Mouse (Mus musculus) left cerebral cortex, postnatal 4 days (tissue): ENCODE results near the gene Vps53. TPM values are rescaled to one million over a fixed set of nuclear protein-coding genes. Genes with fewer than 3 reads are reported as not detected.

Experiments used
- DNase-seq: peaks from one replicate; pipeline ENCODE4 v3.0.0-alpha.2; 2022
- intact Hi-C: fragments of 180-260 bp; cut with DNase I; formaldehyde crosslinking; loops from one replicate; pipeline ENCODE4 v1.15.1; 2025
- total RNA-seq, 2 experiments: library from RNA; stranded (reverse); gene quantifications; 2 replicates each; pipeline ENCODE4 v1.2.3; 2021

Gene Vps53
- total RNA-seq, 2 experiments from 2014 or later: 75.1 to 86.2 TPM

DNA sequence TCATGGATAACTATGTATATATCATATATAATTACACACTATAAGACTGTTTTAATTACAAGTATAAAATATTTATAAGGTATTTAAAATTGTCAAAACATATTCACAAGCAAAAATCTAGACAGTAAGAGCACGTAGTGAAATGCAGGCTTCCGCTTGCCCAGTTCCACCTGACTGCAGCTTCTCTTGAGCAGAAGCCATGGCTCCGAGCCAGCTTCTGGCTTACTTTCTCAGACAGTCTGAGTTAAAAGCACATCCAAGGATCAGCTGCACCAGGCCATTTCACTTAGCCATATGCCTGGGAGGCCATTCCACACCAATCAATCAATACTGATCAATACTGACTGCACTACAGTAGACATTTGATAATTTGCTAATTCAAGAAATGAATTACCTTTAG, 10.5 kb downstream of the Vps53 start:
- peak; percentile 57 for DNase-seq
- intact Hi-C loops: loop anchor here (5.0 to 10.0 kb wide), 2 partner anchors 82 to 384 kb away; no protein-coding TSS in a partner anchor

DNA sequence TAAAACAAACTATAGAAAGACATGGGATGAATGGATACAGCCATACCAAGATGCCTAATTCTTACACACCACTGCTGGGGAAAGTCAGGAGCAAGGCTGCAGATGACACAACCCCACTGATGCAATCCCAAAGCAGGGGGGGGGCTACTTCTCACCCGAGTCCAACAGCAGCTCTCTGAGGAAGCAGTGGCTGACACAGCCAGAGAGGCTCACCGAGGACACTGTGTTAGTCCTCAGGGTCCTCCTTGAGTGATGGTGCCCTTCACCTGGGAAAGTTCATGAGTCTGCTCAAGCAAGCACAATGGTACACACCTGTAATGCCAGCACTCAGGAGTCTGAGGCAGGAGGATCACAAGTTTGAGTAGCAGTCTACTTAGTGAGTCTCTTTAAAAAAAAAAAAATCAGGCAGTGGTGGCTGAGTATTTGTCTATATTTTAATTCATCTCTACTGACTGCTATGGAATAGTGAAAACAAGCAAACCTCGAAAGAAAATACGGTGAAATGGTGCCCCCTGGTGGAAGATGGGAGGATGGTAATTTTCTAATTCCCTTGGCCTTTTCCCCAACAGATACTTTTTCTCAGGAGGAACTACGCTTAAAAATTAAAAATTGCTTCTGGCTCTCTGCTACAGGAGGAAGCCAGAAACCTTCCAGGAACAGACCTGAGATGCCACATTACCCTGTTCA, 12.2 kb downstream of the Vps53 start:
- intact Hi-C loops: loop anchor here (5.0 to 10.0 kb wide), 2 partner anchors 80 to 382 kb away; no protein-coding TSS in a partner anchor
- DNase-seq: peak; percentile 61

DNA sequence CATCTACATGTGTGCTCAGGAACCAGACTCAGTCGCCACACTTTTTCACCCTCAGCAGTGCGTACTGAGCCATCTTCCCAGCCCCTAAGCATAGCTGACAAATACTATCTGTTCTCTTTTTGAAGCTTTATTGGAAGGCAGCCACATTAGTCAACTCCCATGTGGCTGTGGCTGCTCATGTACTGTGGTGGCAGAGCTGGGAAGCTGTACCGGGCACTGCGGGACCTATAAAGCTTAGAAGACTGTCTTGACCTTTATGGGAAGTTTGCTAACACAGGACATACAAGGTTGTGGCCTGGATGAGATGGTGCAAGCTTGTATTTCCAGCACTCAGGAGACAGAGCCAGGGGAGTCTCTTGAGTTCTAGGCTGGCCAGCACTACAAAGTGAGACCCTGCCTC, 12.8 kb downstream of the Vps53 start:
- intact Hi-C loops: loop anchor here (5.0 to 10.0 kb wide), 2 partner anchors 79 to 382 kb away; no protein-coding TSS in a partner anchor
- DNase-seq: no peak

- no peak for DNase-seq
- intact Hi-C loops: loop anchor here (10.0 kb wide), 1 partner anchor 375 kb away; no protein-coding TSS in a partner anchor
Measured at GRCm38 (mm10) chr11:76160251-76160650, 19.2 kb downstream of the Vps53 start.

- intact Hi-C loops: no loop called here
- no peak for DNase-seq
Measured at GRCm38 (mm10) chr11:76158375-76158774, 21.1 kb downstream of the Vps53 start.

GRCm38 (mm10) chr11:76154861-76155260, 24.6 kb downstream of the Vps53 start:
- no peak for DNase-seq
- intact Hi-C loops: no loop called here

- intact Hi-C loops: no loop called here
- DNase-seq: no peak
Measured at GRCm38 (mm10) chr11:76154200-76154599, 25.2 kb downstream of the Vps53 start.

DNA sequence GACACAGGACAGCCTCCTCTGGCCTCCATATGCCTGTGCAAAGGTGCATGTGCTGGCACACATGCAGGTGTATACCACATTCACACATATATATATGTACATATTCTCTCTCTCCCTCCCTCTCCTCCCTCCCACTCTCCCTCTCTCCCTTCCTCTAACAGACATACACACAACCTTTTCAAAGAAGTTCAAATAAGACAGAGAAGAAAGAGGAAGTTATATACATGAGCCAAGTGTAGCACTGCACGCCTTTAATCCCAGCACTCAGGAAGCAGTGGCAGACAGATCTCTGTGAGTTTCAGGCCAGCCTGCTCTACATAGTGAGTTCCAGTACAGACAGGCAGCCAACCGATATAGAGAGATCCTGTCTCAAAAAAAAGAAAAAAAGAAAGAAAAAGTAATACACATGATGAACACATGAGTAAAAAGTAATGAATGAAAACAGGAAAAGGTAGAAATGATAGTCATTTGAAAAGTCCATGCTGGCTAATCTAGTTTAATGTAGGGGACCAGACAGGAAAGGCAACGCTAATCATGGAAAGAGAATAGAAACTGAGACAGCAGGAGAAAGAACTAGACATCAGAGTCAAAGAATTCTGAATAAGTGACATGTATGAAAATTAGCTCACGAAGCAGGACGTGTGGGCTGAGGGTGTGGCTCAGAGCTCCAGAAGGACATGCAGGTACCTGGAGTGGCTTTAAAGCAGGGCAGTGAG, 26.1 kb downstream of the Vps53 start:
- DNase-seq: no peak
- intact Hi-C loops: no loop called here

GRCm38 (mm10) chr11:76150980-76151379, 28.5 kb downstream of the Vps53 start:
- intact Hi-C loops: no loop called here
- no peak for DNase-seq

- DNase-seq: no peak
- intact Hi-C loops: no loop called here
Measured at GRCm38 (mm10) chr11:76148055-76149008, 31.1 kb downstream of the Vps53 start.

DNA sequence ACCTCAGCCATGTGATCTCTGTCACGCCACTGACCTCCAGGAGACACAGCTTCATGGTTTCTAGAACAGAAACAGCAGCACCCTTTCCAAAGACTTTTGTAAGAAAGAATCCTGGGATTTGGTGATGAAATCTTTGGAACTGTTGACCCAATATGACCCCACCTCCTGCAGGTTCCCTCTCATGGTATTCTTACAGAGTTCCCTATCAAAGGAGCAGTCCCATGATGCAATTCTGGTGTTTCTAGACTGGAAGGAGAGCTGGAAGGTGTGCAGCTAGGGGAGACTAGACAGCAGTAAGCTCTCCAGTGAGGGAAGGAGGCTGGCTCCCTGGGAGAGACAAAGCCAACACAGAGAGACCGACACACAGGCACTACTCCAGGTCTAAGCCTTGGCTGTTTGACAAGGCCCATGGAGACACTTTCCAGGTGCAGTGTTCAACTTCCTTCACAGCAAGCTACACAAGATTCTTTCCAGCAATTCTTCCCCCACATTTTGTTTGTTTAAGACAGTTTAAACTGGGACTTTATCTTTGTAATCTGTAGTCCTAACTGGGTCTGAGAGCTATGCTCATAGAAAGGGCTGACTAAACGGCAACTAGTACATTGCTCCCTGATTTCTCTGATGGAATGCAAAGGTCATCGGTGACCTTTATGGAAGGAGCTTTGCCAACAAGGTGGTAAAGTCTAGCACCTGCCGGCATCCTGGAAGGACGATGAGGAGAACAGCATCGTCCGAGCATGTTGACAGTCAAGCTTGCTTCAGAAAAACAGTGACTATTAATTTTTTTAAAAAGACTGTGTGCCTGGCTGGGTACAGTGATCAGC, 33.0 kb downstream of the Vps53 start:
- no peak for DNase-seq
- intact Hi-C loops: no loop called here

- no peak for DNase-seq
- intact Hi-C loops: no loop called here
Measured at GRCm38 (mm10) chr11:76145169-76145568, 34.3 kb downstream of the Vps53 start.

DNA sequence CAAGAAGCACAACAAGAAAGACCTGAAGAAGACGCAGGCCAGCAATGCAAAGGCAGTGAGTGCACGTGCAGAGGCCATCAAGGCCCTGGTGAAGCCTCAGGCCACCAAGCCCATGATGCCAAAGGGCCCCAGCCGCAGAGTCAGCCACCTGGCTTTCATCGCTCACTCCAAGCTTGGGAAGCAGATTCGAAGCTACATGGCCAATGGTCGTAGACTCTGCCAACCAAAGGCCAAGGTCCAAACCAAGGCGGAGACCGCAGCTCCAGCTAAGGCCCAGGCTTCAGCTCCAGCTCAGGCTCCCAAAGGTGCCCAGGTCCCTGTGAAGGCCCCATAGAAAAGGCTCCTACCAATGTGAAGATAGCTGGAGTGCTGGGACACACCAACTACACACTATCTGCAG, 35.1 kb downstream of the Vps53 start:
- DNase-seq: no peak
- intact Hi-C loops: no loop called here

DNA sequence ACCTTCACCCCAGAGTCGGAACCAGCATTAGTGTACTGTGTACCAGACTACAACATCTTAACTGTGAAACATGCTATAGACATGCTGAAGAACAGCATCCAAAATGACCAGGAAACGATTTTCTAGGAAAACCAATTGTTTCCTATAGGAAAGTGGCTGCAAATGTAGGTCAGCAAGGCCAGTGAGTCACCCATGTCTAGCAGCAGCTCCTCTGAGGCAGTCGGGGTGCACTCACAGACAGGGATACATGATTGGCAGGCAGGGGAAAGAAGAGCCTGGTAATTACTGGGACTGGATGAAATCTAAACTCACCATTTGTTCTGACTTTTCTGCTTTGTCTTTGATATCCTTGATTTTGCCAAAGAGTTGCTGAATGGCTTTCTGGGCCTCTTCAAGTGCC, 41.5 kb downstream of the Vps53 start:
- DNase-seq: no peak
- intact Hi-C loops: no loop called here

GRCm38 (mm10) chr11:76135641-76136437, 43.6 kb downstream of the Vps53 start:
- intact Hi-C loops: no loop called here
- DNase-seq: no peak

DNA sequence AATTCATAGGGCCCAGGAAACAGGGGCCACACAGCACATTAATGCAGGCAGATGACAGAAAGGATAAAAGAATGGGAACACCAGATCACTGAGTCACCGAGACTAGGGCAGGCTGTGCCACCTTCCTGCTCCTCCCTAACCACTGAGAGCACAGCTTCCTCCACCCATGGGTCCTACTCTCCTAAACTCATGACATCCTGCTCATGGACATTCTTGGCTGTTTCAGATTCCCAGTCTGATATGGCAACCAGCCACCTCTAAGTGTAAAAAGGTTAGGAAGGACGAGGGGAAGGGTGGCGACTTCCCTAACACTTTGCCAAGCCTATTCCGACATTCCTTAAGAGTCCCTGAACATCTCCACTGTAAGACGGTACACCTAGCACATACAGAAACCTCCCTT, 48.6 kb downstream of the Vps53 start:
- no peak for DNase-seq
- intact Hi-C loops: no loop called here

DNA sequence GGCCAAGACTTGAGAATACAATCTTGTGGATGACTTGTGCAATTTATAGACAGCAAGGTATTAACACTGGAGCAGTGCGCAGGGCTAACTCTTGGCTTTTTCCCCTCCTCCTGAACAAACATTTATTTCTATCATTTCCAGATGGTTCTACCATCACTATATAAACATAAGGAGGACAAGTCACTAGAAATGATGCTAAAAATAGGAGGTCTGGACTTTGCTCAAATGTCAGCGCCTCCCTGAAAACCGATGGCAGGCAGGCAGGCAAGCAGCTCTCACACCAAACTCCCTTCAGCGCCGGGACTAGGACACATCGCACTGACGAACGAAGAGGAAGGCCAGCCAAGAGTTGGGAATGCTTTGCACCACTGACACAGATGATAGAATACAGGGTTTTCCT, 54.1 kb downstream of the Vps53 start:
- DNase-seq: no peak
- intact Hi-C loops: no loop called here

DNA sequence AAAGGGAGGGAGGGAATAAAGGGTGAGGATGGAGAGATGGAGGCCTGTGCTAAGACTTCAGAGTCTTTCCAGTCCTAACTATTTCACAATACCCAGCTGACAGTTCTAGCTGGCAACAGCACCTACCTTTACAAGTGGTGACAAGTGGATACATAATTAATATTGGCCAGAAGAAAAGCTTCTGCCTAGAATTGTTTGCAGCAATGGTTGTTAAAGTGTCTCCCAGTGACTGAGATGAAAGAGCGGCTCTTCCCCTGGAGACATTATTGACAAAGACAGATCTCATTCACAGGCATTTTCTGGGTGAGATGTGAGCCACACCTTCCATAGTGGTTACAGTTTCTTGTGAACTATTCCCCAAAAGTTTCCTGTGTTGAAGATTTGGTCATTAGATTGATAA, 55.9 kb downstream of the Vps53 start:
- intact Hi-C loops: no loop called here

GRCm38 (mm10) chr11:76122571-76122970, 56.9 kb downstream of the Vps53 start:
- intact Hi-C loops: no loop called here
- no peak for DNase-seq

More for the DNA sequence above, 55.9 kb downstream of the Vps53 start:
- no peak for DNase-seq
